In genomic region chr1:131427140-131427821, GRCm38 (mm10) we compare ENCODE assay signal across 9 mouse cellular contexts.
A peak's percentile ranks its signal among the peaks of the same experiment; 100 is the strongest.
DNase-seq lines count a peak whose midpoint lies in the region; ATAC-seq lines count a peak whose summit lies in the region.
"Had no signal": no experiment of that assay in that cellular context is flagged by ENCODE, and none has a peak within 500 bp of the region (broad histone marks: within the 10 kb centered on the region; RNA-seq: fewer than 3 reads in every experiment).

No protein-coding gene starts in this region.

- no peak overlapping the region for H3K9ac ChIP-seq in hindbrain, embryonic 16.5 days (ENCODE audit: low read depth, low read length)

- no peaks in the 10 kb centered on the region for H3K27me3 ChIP-seq in hindbrain, embryonic 16.5 days (replicated peaks; ENCODE audit: control insufficient read depth, insufficient read depth, low read length)
- H3K27me3 ChIP-seq: megakaryocyte, embryonic 14.5 days had no signal

- no peaks in the 10 kb centered on the region for H3K9me3 ChIP-seq in hindbrain, embryonic 16.5 days (ENCODE audit: control insufficient read depth, low read length)
- H3K9me3 ChIP-seq: megakaryocyte, embryonic 14.5 days had no signal

- H3K4me3 ChIP-seq in hindbrain, embryonic 16.5 days (ENCODE audit: low read length), result no peak overlapping the region
- H3K4me3 ChIP-seq: megakaryocyte, embryonic 14.5 days had no signal

- peak overlapping the region; percentile 61; the same call in 1 of the 2 replicates for H3K27ac ChIP-seq in hindbrain, embryonic 16.5 days (ENCODE audit: low read depth, low read length)

- peak; percentile 29; the same call in 1 of the 2 replicates for ATAC-seq in common myeloid progenitor, adult 5-6 weeks (replicated peaks; ENCODE audit: low read depth, poor library complexity, severe bottlenecking)
- ATAC-seq in hindbrain, embryonic 16.5 days, result no peak
- no peak for ATAC-seq in monocyte, adult 5-6 weeks (replicated peaks; ENCODE audit: insufficient number of reproducible peaks, low FRiP score, low TSS enrichment, poor library complexity, severe bottlenecking)

- peak; percentile 60 for DNase-seq in kidney, adult 11 months
- DNase-seq in kidney, adult 18-20 months, result no peak
- peak; percentile 36 for DNase-seq in mesoderm, embryonic 11.5 days (ENCODE audit: low read depth, low spot score)
- DNase-seq in left cerebral cortex, postnatal 36 days (ENCODE audit: low spot score in 2 of 2), result no peak
- DNase-seq in heart, postnatal 10 days, result no peak

- intact Hi-C loops in left cerebral cortex, postnatal 36 days (cut with DNase I), result no loop called here
- intact Hi-C loops in heart, postnatal 10 days (cut with DNase I), result no loop called here

- no peaks in the 10 kb centered on the region for H3K36me3 ChIP-seq in hindbrain, embryonic 16.5 days (ENCODE audit: control insufficient read depth, insufficient read depth, low read length)

- whole genome bisulfite sequencing in hindbrain, embryonic 16.5 days, result 20% methylated on average over 5 of the region's 5 CpGs

- H3K4me1 ChIP-seq in hindbrain, embryonic 16.5 days (ENCODE audit: control insufficient read depth, insufficient read depth, low read depth, low read length), result peaks cover 23% of the 10 kb centered on the region

- no peak overlapping the region for H3K4me2 ChIP-seq in hindbrain, embryonic 16.5 days (ENCODE audit: low read length)

Comparison
In these comparisons a context has a peak if more than half of its experiments do, and no peak if none do; other contexts are left out.
1. DNase-seq: peak in kidney, adult 11 months (single experiment) and mesoderm, embryonic 11.5 days (single experiment); none in kidney, adult 18-20 months (single experiment), left cerebral cortex, postnatal 36 days (0 of 2) and heart, postnatal 10 days (0 of 2).